Mouse (Mus musculus) embryonic facial prominence, embryonic 15.5 days (tissue): ENCODE measurements around the gene Glul. TPM values are rescaled to one million over a fixed set of nuclear protein-coding genes. Genes with fewer than 3 reads are reported as not detected.

Experiments
- ATAC-seq: fragments of 200-750 bp; cut with Nextera tagmentation; 2 replicates; pipeline ENCODE4 v1.8.0; 2017; ENCODE audit warnings: low read depth, moderate TSS enrichment; ENCODE audit not compliant: insufficient number of reproducible peaks, low FRiP score, low TSS enrichment
- H3K27ac ChIP-seq: fragments of 300-500 bp; sonication (generic); replicated peaks from 2 replicates; pipeline ENCODE4 v1.5.1; 2015; ENCODE audit warnings: mild to moderate bottlenecking, inconsistent platforms
- H3K27me3 ChIP-seq: fragments of 300-500 bp; sonication (generic); 2 replicates; pipeline ENCODE4 v1.6.1; 2015; ENCODE audit warnings: inconsistent platforms
- H3K36me3 ChIP-seq: fragments of 300-500 bp; sonication (generic); 2 replicates; pipeline ENCODE4 v1.6.1; 2015; ENCODE audit warnings: mild to moderate bottlenecking, inconsistent platforms
- H3K4me1 ChIP-seq: fragments of 300-500 bp; sonication (generic); 2 replicates; pipeline ENCODE4 v1.6.1; 2015; ENCODE audit warnings: inconsistent platforms
- H3K4me2 ChIP-seq: fragments of 300-500 bp; sonication (generic); replicated peaks from 2 replicates; pipeline ENCODE4 v1.6.1; 2015; ENCODE audit warnings: mild to moderate bottlenecking, inconsistent platforms
- H3K4me3 ChIP-seq: fragments of 300-500 bp; sonication (generic); replicated peaks from 2 replicates; pipeline ENCODE4 v1.5.1; 2015; ENCODE audit warnings: mild to moderate bottlenecking, inconsistent platforms
- H3K9ac ChIP-seq: fragments of 300-500 bp; sonication (generic); 2 replicates; pipeline ENCODE4 v1.6.1; 2015; ENCODE audit warnings: inconsistent platforms
- H3K9me3 ChIP-seq: fragments of 300-500 bp; sonication (generic); replicated peaks from 2 replicates; pipeline ENCODE4 v1.6.1; 2016; ENCODE audit warnings: inconsistent platforms
- WGBS: fragments of 180-500 bp; shearing (Covaris S2); methylation state at CpG from one replicate; pipeline ENCODE4 v1.1.7; 2015; 5-methylcytosine and 5-hydroxymethylcytosine counted together
- microRNA-seq: library from miRNA; unstranded; fragments of <30 nt; microRNA quantifications from one replicate; pipeline ENCODE4, GENCODE M21; 2016; ENCODE audit warnings: borderline number of aligned reads
- polyA plus RNA-seq: library from polyadenylated mRNA; unstranded; fragments of >200 nt; fragmentation: Nextera tagmentation; extraction: Ambion mirVana; gene quantifications from 2 replicates; pipeline ENCODE4 v1.2.1, GENCODE M21; 2015

The Glul gene
- polyA plus RNA-seq, 1 experiment from 2014 or later, result 119 TPM

DNA sequence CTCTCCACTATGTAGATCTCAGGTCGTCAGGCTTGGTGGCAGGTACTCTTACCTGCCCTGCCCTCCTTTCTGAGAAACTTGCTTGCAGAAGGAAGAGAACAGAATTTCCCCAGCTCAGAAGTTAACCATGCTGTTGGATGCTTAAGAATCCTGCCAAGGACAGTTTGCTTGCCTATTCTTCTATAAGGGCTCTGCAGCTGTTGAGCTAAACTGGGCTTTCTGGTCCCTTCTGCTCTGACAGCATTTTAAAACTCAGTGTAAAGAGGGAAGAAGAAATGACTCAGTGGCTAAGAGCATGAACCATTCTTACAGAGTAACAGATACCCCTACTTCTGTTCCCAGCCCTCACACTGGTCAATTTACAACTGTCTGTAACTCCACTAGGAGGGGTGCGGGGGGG, 41.2 kb downstream of the Glul start:
- no peak overlapping the region for H3K4me2 ChIP-seq
- no peak overlapping the region for H3K27ac ChIP-seq
- H3K9me3 ChIP-seq, result no peaks in the 10 kb centered on the region
- no peak for ATAC-seq
- H3K36me3 ChIP-seq, result no peaks in the 10 kb centered on the region
- 84% methylated on average over 2 of the region's 2 CpGs for WGBS
- H3K27me3 ChIP-seq, result no peaks in the 10 kb centered on the region
- H3K4me1 ChIP-seq, result no peaks in the 10 kb centered on the region
- no peak overlapping the region for H3K9ac ChIP-seq
- H3K4me3 ChIP-seq, result no peak overlapping the region

DNA sequence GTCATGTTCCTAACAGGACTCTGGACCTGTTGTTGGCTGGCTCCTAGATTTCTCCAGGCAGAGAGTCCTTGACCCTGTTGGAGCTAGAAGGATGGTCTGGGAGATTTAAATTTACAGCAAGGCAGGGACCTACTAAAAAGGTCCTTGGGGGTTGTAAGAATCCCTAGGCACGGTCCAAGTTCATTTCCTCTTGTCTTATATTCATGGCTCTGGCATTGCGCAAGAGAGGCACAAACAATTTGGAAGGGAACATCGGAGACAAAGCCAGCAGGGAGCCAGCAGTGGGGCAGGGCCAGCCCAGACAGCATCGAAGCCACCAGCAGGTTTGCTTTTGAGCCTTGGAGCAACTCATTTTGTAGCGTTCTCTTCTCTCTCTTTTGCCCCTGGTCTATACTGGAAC, 45.4 kb downstream of the Glul start:
- Histone ChIP-seq H3K4me1 (no peaks in the 10 kb centered on the region), H3K4me2 (no peak overlapping the region), H3K36me3 (no peaks in the 10 kb centered on the region), H3K9ac (no peak overlapping the region), H3K9me3 (no peaks in the 10 kb centered on the region), H3K27me3 (no peaks in the 10 kb centered on the region), H3K4me3 (no peak overlapping the region), H3K27ac (no peak overlapping the region)
- ATAC-seq, result no peak
- 78% methylated on average over 5 of the region's 5 CpGs for WGBS

DNA sequence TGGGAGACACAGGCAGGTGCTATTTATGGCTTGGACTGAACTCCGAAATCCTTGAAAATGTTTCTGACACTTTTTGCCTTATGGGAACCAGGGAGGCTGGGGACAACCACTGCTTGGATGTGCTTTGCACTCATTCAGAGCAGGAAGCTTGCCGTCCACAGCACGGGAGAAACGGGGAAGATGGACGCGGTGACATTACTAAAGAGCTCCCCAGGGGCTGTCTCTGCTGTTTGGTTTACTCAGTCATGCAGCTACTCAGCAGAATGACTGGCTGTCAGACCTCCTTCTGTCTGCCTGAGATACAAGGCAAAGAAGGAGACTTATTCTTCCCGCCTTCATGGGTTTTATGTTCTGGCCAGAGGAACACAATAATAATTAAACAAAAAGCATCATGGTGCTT, 47.2 kb downstream of the Glul start:
- ATAC-seq, result no peak
- Histone ChIP-seq H3K9ac (no peak overlapping the region), H3K4me1 (no peaks in the 10 kb centered on the region), H3K9me3 (no peaks in the 10 kb centered on the region), H3K36me3 (no peaks in the 10 kb centered on the region), H3K4me2 (no peak overlapping the region), H3K27ac (no peak overlapping the region), H3K27me3 (no peaks in the 10 kb centered on the region), H3K4me3 (no peak overlapping the region)
- WGBS, result 49% methylated on average over 7 of the region's 7 CpGs

DNA sequence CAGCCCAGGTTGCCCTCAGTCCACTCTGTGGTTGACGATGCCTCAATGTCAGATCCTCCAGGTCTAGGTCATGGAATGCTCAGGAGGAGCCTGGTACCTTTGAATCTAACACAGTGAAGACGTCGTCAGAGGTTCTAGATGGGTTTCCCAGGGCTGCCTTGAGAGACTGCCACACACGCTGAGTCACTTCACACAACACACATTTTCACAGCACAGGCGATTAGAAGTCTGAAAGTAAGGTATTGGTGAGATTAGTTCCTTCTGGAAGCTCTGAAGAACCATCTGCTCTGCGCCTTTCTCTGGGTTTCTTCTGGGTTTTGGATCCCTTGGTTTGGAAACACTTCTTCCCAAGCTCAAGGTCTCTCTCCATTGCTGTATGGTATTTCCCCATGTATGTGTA, 48.1 kb downstream of the Glul start:
- H3K4me2 ChIP-seq, result no peak overlapping the region
- no peak for ATAC-seq
- 89% methylated on average over 6 of the region's 6 CpGs for WGBS
- H3K27me3 ChIP-seq, result no peaks in the 10 kb centered on the region
- H3K36me3 ChIP-seq, result no peaks in the 10 kb centered on the region
- no peak overlapping the region for H3K4me3 ChIP-seq
- H3K4me1 ChIP-seq, result no peaks in the 10 kb centered on the region
- no peak overlapping the region for H3K27ac ChIP-seq
- H3K9ac ChIP-seq, result no peak overlapping the region
- H3K9me3 ChIP-seq, result no peaks in the 10 kb centered on the region

DNA sequence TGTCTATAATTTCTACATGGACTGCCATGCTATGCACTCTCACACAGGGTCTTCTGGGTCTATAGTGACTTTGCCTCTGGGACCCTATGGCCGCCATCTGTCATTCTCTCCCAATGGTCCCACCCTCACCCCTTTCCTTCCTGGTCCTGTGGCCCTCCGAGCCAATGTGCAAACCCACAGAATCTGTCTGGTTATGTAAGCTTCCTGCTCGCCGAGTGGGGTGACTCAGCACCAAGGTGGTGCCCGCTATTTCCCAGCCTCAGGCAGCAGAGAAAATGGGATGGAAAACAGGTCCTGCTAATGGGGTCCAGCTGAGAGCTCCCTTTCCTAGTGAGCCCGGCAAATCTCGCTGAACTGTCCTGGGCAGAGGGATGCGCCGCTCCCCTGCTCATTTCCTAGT, 53.5 kb downstream of the Glul start:
- no peaks in the 10 kb centered on the region for H3K27me3 ChIP-seq
- H3K9me3 ChIP-seq, result no peaks in the 10 kb centered on the region
- WGBS, result 53% methylated on average over 9 of the region's 9 CpGs
- no peak overlapping the region for H3K9ac ChIP-seq
- no peak overlapping the region for H3K4me2 ChIP-seq
- no peaks in the 10 kb centered on the region for H3K36me3 ChIP-seq
- H3K4me3 ChIP-seq, result no peak overlapping the region
- ATAC-seq, result no peak
- no peaks in the 10 kb centered on the region for H3K4me1 ChIP-seq
- no peak overlapping the region for H3K27ac ChIP-seq

DNA sequence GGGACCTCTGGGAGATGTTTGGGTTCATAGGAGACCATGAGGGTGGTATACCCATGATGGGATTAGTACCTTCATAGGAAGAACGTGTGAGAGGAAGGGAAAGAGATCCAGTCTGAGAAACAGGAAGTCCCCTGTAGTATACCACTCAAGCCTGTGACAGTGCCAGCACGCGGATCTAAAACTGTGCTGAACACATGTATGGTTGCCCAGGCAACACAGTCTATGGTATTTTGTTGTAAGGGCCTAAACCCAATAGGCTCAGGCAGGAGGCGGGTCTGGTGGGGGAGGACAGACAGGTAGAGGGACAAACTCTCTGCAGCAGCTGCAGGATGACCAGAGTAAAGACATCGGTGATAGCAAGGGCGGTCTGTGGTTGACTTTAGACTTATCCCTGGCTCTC, 54.1 kb downstream of the Glul start:
- H3K4me2 ChIP-seq, result no peak overlapping the region
- 79% methylated on average over 6 of the region's 6 CpGs for WGBS
- no peaks in the 10 kb centered on the region for H3K27me3 ChIP-seq
- no peak for ATAC-seq
- no peak overlapping the region for H3K27ac ChIP-seq
- no peaks in the 10 kb centered on the region for H3K36me3 ChIP-seq
- H3K4me3 ChIP-seq, result no peak overlapping the region
- no peak overlapping the region for H3K9ac ChIP-seq
- H3K9me3 ChIP-seq, result no peaks in the 10 kb centered on the region
- no peaks in the 10 kb centered on the region for H3K4me1 ChIP-seq

DNA sequence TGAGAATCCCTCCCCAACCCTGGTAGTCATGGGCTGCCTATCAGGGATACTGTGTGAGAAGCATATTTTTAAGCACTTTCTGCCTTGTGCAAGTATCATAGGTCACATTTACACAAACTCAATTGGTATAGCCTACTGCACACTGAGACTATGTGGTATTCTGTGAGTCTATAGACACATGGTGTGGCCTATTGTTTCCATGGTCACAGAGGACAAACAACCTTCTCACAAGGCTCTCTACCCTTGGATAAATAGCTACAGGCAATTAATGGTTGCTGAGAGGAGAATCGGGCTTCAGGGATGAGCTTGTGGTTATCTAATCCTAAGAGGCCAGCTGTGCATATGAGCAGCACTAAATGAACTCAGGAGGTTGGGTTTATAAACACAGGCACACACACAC, 58.1 kb downstream of the Glul start:
- Histone ChIP-seq H3K36me3 (no peaks in the 10 kb centered on the region), H3K4me3 (no peak overlapping the region), H3K4me2 (no peak overlapping the region), H3K9me3 (no peaks in the 10 kb centered on the region), H3K27me3 (no peaks in the 10 kb centered on the region), H3K9ac (no peak overlapping the region), H3K27ac (no peak overlapping the region), H3K4me1 (no peaks in the 10 kb centered on the region)
- no peak for ATAC-seq
- WGBS, result 24% methylated on average over 1 of the region's 1 CpGs

Small RNAs within 50 kb of the gene (microRNA-seq; reads per million reads assigned to microRNA genes)
- gene Mir8114, result 11.7 reads per million, percentile 30 among the genes with 10 or more reads in this experiment

Other genes starting within 250 kb of the Glul start
- gene Rgs8, start 246.9 kb upstream of the Glul start, polyA plus RNA-seq, result 0.77 and 1.0 TPM in 2 replicates
- gene Rgs16, start 159.6 kb upstream of the Glul start, polyA plus RNA-seq, result 18.5 and 20.6 TPM in 2 replicates
- gene Rnasel, start 150.5 kb upstream of the Glul start, polyA plus RNA-seq, result 14.3 and 14.8 TPM in 2 replicates
- gene Rgsl1, start 55.8 kb upstream of the Glul start, polyA plus RNA-seq, result 0.14 and 0.37 TPM in 2 replicates
- gene Teddm1b, start 25.6 kb upstream of the Glul start, polyA plus RNA-seq, result 0.46 and 0.49 TPM in 2 replicates
- gene Teddm1a, start 8.2 kb upstream of the Glul start, polyA plus RNA-seq, result not detected in 2 replicates
- gene Teddm2, start 284 bp downstream of the Glul start, polyA plus RNA-seq, result 0.92 and 1.1 TPM in 2 replicates